Mouse (Mus musculus): ENCODE results near the gene Apoa5. TPM values are rescaled to one million over a fixed set of nuclear protein-coding genes. Genes with fewer than 3 reads are reported as not detected.

The Apoa5 gene
- total RNA-seq (2015; ENCODE audit: low replicate concordance): not detected in 2 replicates
- total RNA-seq (2017; ENCODE audit: low replicate concordance): not detected in 2 replicates

DNA sequence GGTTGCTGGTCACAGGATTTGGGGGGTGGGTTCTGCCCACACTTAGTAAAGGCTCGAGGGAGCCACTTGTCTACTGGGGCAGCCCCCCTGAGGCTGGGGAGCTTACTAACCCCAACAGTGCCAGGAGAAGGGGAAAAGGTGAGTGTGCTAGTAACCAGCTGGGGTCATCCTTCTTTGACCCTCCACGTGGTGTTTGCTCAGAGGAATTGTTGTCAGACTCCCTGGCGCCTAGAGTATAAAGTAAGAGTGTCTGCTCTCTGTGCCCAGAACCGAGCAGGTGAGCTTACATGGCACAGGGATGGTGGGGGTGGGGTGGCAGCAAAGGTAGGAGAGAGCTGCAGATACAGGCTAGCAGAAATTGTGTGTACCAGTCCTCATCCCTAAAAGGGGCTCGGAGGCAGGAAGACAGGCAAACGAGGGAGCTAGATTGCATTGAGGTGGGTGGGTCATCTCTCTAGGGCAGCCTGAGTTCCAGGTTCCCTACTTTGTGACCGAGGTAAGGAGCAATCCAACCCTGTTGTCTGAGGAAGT is at the start of gene Apoa5:
TSS of gene Apoa5 (plus strand) at position 291 of the 531 bp plus-strand sequence.
- ATAC-seq (replicated peaks; ENCODE audit: low FRiP score, poor library complexity, severe bottlenecking): no peak

DNA sequence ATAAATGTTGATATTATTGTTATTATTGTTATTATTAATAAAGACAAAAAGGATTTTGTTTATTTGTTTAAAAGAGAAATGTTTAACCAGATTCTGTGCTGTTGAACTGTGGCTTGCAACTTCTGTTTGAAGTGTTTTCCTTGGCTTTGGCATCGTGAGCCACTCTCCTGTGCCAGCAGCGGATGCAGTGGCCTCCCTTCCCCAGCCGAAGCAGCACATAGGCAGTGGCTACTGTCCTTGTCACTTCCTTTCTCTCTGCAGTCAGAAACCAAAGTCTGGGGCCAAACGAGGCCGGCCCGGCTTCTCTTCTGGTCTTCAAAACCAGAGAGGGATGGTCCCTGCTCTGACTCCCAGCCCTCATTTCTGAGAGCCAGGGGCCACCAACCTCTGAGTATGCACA is 45.3 kb upstream of the Apoa5 start:
- no peak for ATAC-seq (replicated peaks; ENCODE audit: low FRiP score, poor library complexity, severe bottlenecking)

DNA sequence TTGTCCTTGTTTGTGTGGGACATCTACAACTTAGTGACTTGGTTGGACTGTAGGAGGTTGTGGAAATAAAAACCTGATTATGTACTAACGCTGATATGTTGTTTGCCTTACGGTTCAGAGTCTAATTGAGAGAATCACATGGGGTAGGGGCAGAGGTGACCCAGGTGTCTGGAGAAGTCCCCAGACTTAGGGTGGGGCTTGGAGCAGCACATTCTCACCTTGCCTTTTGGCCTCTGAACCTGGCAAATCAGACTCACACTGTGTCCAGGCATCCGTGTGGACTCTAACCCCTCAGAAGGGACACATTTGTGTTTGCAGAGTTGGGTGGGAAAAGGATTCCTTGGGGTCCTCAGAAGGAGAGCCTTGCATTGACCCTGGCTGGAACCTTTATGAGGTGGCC is 44.3 kb upstream of the Apoa5 start:
- no peak for ATAC-seq (replicated peaks; ENCODE audit: low FRiP score, poor library complexity, severe bottlenecking)

DNA sequence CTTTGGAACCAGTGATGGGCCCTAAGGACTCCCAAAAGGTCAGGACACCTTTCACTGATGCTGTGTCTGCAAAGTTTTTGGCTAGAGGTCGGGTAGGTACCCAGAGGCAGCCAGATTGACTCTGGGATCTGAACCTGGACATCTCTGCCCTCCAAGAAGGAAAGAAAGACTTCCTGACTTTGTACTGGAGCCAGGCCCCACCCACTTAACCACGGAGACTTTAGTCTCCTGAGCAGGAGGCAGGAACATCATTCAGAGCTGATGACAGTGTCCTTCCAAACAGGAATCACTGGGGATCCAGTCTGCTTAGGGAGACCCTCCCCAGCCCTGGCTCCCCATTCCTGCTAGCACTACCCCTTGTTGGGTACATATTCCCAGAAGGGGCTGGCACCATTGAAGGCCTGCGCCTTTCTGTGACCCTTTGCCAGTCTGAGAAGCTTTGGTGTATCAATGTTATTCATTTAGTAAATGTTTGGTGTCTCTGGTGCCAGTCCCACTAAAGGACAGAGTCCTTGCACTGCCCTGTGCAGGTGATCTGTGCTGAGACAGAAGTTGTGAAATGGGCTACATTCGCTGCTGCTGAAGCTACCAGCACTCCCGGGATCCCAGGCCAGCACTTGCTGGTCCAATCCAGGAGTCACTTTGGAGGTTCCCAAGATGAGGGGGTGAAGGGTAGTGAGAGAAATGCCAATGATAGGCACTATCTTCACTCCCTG is 43.3 kb upstream of the Apoa5 start:
- no peak for ATAC-seq (replicated peaks; ENCODE audit: low FRiP score, poor library complexity, severe bottlenecking)

DNA sequence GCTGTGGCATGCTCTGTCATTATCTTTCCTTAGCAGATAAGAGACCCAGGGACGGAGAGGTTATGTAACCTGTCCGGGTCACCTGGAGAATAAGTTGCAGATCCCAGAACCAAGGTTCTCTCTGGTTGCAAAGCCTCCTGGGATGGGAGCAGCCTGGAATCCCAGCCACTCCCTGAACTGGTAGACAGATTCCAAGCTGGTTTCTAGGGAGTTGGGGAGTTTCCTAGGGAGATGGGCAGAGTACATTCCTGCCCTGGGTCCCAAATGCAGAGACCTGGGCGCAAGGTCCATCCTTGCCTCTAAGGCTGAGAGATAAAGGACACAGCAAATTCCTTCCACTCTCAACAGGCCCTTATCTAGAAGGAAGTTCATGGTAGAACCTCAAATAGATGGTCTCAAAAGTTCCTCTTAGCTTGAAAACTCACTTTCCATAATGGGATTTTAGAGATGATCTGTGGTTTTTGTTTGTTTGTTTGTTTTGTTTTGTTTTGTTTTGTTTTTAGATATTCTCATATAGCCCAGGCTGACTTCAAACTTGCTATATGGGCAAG is 41.3 kb upstream of the Apoa5 start:
- no peak for ATAC-seq (replicated peaks; ENCODE audit: low FRiP score, poor library complexity, severe bottlenecking)

DNA sequence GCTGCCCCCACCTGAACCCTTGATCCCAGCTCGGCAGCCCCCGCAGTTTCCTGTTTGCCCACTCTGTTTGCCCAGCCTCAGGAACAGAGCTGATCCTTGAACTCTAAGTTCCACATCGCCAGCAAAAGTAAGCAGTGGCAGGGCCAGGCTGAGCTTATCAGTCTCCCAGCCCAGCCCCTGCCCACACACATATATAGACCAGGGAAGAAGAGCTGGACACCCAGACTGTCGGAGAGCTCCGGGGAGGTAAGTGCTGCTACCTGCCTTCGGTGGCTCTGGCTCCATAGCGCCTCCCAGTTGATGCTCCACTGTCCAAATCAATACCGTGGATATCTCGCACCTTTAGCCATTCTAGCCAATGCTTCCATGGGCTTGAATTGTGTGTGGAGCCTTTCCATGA is 39.9 kb upstream of the Apoa5 start, which contains the start of gene Apoa1:
TSS of gene Apoa1 (plus strand) at position 90 of the 400 bp plus-strand sequence.
- ATAC-seq (replicated peaks; ENCODE audit: low FRiP score, poor library complexity, severe bottlenecking): no peak

DNA sequence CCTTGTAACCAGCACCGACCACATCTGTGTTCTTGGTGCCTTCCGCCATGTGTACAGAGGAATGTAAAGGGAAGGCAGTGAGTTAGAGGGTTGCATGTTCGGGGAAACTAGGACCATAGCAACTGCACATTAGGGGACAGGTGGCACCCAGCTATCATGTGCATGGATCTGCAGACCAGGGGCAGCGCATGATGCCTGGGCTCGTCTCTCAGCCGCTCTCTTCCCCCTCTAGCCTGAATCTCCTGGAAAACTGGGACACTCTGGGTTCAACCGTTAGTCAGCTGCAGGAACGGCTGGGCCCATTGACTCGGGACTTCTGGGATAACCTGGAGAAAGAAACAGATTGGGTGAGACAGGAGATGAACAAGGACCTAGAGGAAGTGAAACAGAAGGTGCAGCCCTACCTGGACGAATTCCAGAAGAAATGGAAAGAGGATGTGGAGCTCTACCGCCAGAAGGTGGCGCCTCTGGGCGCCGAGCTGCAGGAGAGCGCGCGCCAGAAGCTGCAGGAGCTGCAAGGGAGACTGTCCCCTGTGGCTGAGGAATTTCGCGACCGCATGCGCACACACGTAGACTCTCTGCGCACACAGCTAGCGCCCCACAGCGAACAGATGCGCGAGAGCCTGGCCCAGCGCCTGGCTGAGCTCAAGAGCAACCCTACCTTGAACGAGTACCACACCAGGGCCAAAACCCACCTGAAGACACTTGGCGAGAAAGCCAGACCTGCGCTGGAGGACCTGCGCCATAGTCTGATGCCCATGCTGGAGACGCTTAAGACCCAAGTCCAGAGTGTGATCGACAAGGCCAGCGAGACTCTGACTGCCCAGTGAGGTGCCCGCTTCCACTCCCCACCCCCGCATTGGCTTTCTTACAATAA is 38.6 kb upstream of the Apoa5 start:
- no peak for ATAC-seq (replicated peaks; ENCODE audit: low FRiP score, poor library complexity, severe bottlenecking)

DNA sequence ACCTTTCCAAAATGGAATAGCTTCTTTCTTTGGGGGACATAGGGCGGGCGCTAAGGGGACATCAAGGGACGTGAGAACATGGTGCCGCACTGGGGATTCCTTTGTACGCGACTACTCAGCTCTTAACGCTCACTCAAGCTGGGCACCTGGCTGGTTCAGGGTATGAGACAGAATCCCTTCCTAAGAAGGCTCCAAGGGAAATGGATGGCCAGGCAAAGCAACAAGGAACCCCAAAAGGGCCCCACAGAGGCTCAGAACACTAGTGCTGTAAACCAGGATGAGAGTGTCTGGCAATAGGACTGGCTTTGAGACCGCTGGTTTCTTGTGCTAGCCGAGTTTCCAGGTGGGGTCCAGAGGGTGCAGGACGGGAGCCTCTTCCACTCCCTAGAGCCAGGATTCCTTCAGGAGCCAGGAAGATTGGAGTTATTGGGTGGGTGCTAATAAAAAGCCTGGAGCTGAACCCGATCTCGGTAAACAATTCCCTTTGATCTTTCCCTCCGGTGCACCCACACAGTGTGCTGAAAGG is 37.9 kb upstream of the Apoa5 start:
- ATAC-seq (replicated peaks; ENCODE audit: low FRiP score, poor library complexity, severe bottlenecking): no peak

DNA sequence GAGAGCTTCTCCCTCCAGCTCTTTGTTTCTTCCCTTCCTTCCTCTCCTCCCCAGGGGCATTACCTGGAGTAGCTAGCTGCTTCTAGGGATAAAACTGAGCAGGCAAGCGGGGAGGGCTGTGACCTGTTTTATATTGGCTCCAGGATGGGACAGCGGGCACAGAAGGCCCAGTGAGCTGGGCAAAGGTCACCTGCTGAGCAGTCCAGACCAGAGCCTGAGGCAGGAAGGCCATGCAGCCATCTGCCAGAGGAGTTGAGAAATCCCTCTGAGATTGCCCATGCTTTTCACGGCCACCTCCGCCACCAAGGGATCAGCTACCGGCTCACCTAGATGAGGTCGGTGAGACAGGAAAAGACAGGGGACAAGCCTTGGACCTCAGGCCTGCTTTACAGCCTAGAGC is 33.2 kb upstream of the Apoa5 start:
- ATAC-seq (replicated peaks; ENCODE audit: low FRiP score, poor library complexity, severe bottlenecking): no peak

DNA sequence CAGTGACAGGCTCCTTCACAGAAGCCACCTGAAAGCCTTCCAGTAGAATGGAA is 33.0 kb upstream of the Apoa5 start, which contains the start of gene Apoc3:
TSS of gene Apoc3 (minus strand) at position 41 of the 53 bp plus-strand sequence.
- ATAC-seq (replicated peaks; ENCODE audit: low FRiP score, poor library complexity, severe bottlenecking): no peak

DNA sequence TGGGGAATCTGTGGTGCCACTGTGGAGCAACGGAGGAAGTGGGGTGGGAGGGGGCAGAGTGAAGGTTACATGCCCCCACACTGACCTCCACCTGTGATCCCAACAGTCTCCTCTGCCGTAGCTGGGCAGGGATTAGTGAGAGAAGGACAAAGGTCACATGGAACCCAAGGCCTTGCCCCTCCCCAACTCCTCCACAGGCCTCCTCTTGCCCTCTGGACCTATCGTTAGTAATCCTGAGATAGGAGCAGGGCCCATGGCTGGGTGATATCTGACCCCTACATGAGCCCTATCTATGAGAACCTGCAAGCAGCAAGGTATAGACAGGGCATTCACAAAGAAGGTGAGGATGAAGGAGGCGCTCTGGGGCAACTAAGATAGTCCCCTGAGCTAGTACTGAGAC is 32.8 kb upstream of the Apoa5 start:
- no peak for ATAC-seq (replicated peaks; ENCODE audit: low FRiP score, poor library complexity, severe bottlenecking)

DNA sequence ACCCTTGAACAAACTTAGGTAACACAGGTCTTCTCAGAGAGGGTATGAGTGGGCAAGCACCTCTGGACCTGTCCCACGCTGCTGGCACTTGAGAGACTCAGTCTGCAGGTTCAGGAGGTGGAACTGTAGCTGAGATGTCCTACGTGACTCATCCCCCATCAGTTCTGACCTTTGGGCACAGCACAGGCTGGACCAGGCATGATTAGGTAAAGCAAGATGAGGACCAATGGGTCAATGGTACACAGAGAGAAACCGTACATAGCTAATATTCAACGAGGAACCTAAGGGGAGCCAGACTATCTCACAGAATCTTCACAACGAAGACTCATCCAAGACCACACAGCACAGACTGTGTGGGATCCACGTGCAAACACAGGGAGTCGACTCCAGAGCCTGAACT is 29.6 kb upstream of the Apoa5 start:
- no peak for ATAC-seq (replicated peaks; ENCODE audit: low FRiP score, poor library complexity, severe bottlenecking)

DNA sequence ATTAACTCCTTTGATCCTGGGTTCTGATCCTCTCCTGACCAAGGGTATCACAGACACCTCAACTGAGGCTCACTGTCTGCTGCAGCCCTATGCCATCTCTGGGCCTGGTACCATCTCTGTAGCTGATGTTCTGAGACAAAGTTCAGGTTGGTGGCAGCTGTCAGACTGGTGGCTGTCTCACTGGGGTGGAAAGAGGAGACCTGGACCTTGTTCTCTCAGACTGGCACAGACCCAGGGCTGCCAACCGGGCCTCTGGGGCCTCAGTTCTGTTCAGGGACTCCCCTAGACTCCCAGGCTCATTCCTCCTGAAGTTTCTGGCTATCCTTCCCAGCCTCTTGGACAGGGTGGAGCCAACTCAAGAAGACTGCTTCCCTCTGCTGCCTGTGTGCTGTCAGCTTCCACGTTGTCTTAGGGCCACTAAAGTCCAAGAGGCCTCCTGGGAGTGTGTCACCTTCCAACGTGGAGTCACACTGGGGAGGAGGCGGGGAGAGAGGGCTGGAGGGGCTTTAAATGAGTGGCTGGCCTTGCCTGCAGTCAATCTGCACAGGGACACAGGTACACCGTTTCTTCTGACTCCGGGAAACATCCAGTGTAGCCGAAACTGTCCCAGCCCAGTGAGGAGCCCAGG is 27.8 kb upstream of the Apoa5 start, which contains the start of gene Apoa4:
TSS of gene Apoa4 (plus strand) at position 171 of the 628 bp plus-strand sequence.
- no peak for ATAC-seq (replicated peaks; ENCODE audit: low FRiP score, poor library complexity, severe bottlenecking)

DNA sequence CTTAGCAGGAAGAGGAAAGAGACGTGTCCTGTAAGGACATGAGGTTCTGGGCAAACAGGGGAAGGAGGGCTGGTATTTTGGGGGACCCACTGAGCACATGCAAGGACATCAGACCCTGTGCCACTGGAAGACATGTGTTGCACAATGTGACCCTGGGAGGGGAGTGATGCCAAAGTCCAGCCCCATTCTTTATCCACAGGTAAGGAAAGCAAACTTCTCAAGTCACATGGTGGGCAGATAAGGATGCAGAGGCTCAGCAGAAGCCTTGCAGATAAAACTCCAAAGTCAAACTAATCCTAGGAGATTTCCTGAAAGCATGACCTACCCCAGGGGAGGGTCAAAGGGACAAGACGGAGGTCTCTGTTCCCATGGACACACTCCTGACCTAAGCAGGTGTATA is 26.6 kb upstream of the Apoa5 start:
- ATAC-seq (replicated peaks; ENCODE audit: low FRiP score, poor library complexity, severe bottlenecking): no peak

DNA sequence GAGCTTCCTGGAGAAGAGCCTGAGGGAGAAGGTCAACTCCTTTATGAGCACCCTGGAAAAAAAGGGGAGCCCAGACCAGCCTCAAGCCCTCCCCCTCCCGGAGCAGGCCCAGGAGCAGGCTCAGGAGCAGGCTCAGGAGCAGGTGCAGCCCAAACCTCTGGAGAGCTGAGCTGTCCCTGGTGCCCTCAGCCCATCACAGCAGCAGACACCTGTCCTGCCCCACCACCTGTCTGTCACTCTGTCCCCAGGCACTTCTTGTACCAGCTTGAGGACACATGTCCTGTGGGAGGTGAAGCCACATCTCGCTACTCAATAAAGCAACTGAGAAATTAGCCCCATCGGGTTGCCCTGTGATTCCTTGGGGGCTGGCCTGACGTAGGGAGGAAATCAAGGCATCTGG is 25.3 kb upstream of the Apoa5 start:
- no peak for ATAC-seq (replicated peaks; ENCODE audit: low FRiP score, poor library complexity, severe bottlenecking)

DNA sequence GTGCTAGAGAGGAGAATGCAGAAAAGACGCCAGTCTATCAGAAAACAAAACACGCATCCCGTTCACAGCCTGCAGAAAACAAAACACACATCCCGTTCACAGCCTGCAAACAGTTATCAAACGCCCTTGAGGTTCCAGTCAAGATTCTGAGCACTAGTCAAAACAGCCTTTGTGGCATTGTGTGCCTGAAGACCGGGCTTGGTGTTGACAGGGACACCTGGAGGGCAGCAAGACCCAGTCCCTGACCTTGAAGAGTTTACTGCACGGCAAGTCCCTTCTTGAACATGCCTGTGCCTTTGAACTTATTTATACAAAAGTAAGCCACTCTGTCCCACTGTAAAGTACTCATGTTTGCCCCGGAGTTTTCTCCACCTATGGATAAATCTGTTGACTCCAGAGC is 24.8 kb upstream of the Apoa5 start:
- no peak for ATAC-seq (replicated peaks; ENCODE audit: low FRiP score, poor library complexity, severe bottlenecking)

DNA sequence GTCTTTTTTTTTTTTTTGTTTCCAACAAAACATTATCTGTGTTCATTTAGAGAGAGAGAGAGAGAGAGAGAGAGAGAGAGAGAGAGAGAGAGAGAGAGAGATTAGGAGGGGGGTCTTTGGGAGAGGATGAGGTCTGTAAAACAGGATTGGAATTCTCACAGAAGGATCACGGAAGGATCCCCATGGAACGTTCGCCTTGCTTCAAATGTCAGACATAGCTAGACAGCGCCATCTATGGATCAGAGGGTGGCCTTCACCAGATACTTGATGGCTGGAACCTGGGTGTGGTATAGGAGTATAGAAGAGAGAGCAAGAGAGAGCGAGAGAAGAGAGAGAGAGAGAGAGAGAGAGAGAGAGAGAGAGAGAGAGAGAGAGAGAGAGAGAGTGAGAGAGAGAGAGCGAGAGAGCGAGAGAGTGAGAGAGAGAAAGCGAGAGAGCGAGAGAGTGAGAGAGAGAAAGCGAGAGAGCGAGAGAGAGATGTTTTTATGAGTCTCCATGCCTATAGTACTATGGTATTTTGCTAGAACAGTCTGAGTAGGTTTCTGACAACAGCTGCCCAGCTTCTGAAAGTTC is 21.6 kb upstream of the Apoa5 start:
- ATAC-seq (replicated peaks; ENCODE audit: low FRiP score, poor library complexity, severe bottlenecking): no peak

DNA sequence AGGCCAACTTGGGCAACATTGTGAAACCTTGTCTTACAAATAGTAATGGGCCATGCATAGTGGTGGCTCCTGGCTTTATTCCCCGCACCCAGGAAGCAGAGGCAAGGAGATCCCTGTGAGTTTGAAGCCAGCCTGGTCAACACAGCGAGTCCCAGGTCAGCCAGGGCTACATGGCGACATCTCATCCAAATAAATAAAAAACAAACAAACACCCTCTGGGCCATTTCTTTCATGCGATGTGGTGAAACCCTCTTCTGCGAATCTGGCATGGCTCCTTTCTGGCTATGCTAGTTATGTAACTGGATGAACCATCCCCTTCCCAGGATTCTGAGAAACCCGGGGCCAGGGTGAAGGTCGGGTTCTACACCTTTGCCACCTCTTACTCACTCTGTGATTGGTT is 12.3 kb upstream of the Apoa5 start:
- ATAC-seq (replicated peaks; ENCODE audit: low FRiP score, poor library complexity, severe bottlenecking): no peak

DNA sequence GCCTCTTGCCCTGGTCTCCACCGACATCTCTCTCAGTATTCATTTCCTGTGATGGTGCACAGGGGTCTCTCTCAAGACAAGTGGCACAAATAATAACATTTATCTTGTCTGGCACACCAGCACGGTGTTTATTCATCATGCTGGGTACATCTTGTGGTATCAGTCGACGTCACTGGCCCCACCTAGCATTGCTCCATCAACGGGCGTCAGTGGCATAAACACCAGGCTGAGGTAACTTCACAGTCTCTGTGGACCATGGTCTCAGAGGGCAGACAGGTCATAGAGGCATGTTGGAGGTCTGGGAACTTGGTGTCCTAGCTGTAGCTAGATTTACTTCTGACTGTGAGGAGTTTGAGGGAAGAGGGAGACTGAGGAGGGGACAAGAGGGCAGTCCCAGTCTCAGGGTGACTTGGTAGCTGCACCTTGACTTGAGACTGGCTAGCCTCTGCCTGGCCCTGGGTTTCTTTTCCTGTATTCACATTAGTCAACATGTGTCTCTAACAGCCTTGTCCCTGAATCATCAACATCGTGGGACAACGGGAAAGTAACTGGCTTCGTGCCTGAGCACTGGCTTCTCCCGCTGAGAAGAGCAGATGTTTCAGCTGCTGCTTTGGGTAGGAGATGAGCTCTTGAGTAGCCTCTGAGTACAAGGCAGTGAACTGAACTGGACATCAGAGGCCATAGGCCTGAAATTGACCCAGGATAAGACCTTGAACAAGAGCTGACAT is 11.6 kb upstream of the Apoa5 start:
- ATAC-seq (replicated peaks; ENCODE audit: low FRiP score, poor library complexity, severe bottlenecking): no peak
